Mouse (Mus musculus): ENCODE measurements at regions not wholly inside any gene's neighbourhood (a gene's known extent, or its start where the extent isn't known, plus 50 kb on each side); places are given as distances from the start of the nearest gene placed in this dataset.

DNA sequence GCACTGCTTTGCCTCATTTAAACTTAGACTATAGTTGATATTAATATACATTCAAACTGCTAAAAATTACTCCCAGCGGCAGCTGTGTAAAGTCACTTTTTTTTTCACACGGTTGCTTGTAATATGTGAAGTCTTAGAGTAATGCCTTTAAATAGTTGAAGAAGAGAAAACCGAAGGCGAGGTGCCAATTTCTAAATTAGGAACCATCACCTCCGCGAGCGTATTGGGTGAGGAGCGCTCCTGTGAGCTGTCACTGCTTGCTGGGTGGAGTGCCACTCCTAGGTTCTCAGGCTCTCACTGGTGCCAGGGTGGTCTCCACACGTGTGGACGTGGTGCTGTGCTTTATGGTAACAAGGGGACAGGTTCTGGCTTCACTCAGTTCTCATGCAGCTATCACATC lies 82.8 kb upstream of the Nectin3 start:
- 75% methylated on average over 10 of the region's 10 CpGs for WGBS (ENCODE audit: insufficient replicate concordance)
- H3K4me1 ChIP-seq (ENCODE audit: control insufficient read depth, low read depth, low read length): no peaks in the 10 kb centered on the region
- no peaks in the 10 kb centered on the region for H3K9me3 ChIP-seq (replicated peaks; ENCODE audit: control insufficient read depth, low read length)
- H3K9ac ChIP-seq (ENCODE audit: low read depth, low read length): no peak overlapping the region
- no peak overlapping the region for H3K4me3 ChIP-seq (ENCODE audit: low read depth, low read length)
- no peak overlapping the region for H3K4me2 ChIP-seq (ENCODE audit: low read depth, low read length)
- ATAC-seq (ENCODE audit: low read depth): no peak
- H3K27ac ChIP-seq (ENCODE audit: low read length): no peak overlapping the region
- H3K36me3 ChIP-seq (ENCODE audit: control insufficient read depth, insufficient read depth): no peaks in the 10 kb centered on the region
- H3K27me3 ChIP-seq (ENCODE audit: control insufficient read depth, insufficient read depth, low read depth, low read length): no peaks in the 10 kb centered on the region

- H3K9me3 ChIP-seq (replicated peaks; ENCODE audit: control insufficient read depth, low read length): no peaks in the 10 kb centered on the region
- H3K27me3 ChIP-seq (ENCODE audit: control insufficient read depth, insufficient read depth, low read depth, low read length): no peaks in the 10 kb centered on the region
- 70% methylated on average over 6 of the region's 6 CpGs for WGBS (ENCODE audit: insufficient replicate concordance)
- no peak overlapping the region for H3K9ac ChIP-seq (ENCODE audit: low read depth, low read length)
- no peaks in the 10 kb centered on the region for H3K36me3 ChIP-seq (ENCODE audit: control insufficient read depth, insufficient read depth)
- H3K4me2 ChIP-seq (ENCODE audit: low read depth, low read length): no peak overlapping the region
- no peaks in the 10 kb centered on the region for H3K4me1 ChIP-seq (ENCODE audit: control insufficient read depth, low read depth, low read length)
- ATAC-seq (ENCODE audit: low read depth): no peak
- H3K4me3 ChIP-seq (ENCODE audit: low read depth, low read length): no peak overlapping the region
- no peak overlapping the region for H3K27ac ChIP-seq (ENCODE audit: low read length)
These were observed 75.9 kb upstream of the Nectin3 start for GRCm38 (mm10) chr16:46574221-46574620.

- Histone ChIP-seq H3K36me3 (ENCODE audit: control insufficient read depth, insufficient read depth) (no peaks in the 10 kb centered on the region), H3K9ac (ENCODE audit: low read depth, low read length) (no peak overlapping the region), H3K9me3 (replicated peaks; ENCODE audit: control insufficient read depth, low read length) (no peaks in the 10 kb centered on the region), H3K4me3 (ENCODE audit: low read depth, low read length) (no peak overlapping the region), H3K27me3 (ENCODE audit: control insufficient read depth, insufficient read depth, low read depth, low read length) (no peaks in the 10 kb centered on the region), H3K4me2 (ENCODE audit: low read depth, low read length) (no peak overlapping the region), H3K27ac (ENCODE audit: low read length) (no peak overlapping the region), H3K4me1 (ENCODE audit: control insufficient read depth, low read depth, low read length) (no peaks in the 10 kb centered on the region)
- no peak for ATAC-seq (ENCODE audit: low read depth)
- WGBS (ENCODE audit: insufficient replicate concordance): 65% methylated on average over 1 of the region's 1 CpGs
These were observed 69.1 kb upstream of the Nectin3 start for GRCm38 (mm10) chr16:46567446-46567845.

DNA sequence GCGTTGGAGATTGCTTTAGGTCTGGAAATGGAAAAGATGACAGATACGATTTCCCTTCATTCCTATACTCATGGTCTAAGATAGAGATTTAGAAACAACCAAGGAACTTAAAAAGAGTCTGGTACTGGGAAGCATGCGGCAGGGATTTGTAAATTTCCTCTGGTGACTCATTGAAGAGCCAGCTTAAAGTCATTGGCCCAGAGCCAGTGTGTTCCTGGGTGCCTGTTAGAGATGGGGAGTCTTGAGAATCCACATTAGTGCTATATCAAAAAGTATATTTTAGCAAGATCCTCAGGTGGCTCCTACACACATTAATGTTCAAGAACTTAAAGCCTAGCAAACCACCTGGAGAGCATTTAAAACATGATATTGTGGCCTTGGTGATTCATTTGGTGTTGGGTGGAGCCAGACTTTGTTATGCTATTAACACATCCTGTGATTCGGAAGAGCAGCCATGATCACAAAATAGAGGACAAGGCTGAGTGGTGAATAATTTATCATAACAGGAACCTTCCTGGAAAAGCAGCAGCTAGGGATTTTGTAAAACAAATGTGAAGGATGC lies 67.8 kb upstream of the Nectin3 start:
- H3K27me3 ChIP-seq (ENCODE audit: control insufficient read depth, insufficient read depth, low read depth, low read length): no peaks in the 10 kb centered on the region
- no peak overlapping the region for H3K27ac ChIP-seq (ENCODE audit: low read length)
- H3K9ac ChIP-seq (ENCODE audit: low read depth, low read length): no peak overlapping the region
- no peak overlapping the region for H3K4me3 ChIP-seq (ENCODE audit: low read depth, low read length)
- no peaks in the 10 kb centered on the region for H3K4me1 ChIP-seq (ENCODE audit: control insufficient read depth, low read depth, low read length)
- no peak overlapping the region for H3K4me2 ChIP-seq (ENCODE audit: low read depth, low read length)
- H3K9me3 ChIP-seq (replicated peaks; ENCODE audit: control insufficient read depth, low read length): no peaks in the 10 kb centered on the region
- WGBS (ENCODE audit: insufficient replicate concordance): 51% methylated on average over 4 of the region's 4 CpGs
- ATAC-seq (ENCODE audit: low read depth): no peak
- no peaks in the 10 kb centered on the region for H3K36me3 ChIP-seq (ENCODE audit: control insufficient read depth, insufficient read depth)

GRCm38 (mm10) chr16:46557281-46557680 lies 59.0 kb upstream of the Nectin3 start:
- Histone ChIP-seq H3K9ac (ENCODE audit: low read depth, low read length) (no peak overlapping the region), H3K4me1 (ENCODE audit: control insufficient read depth, low read depth, low read length) (no peaks in the 10 kb centered on the region), H3K27ac (ENCODE audit: low read length) (no peak overlapping the region), H3K4me2 (ENCODE audit: low read depth, low read length) (no peak overlapping the region), H3K9me3 (replicated peaks; ENCODE audit: control insufficient read depth, low read length) (no peaks in the 10 kb centered on the region), H3K4me3 (ENCODE audit: low read depth, low read length) (no peak overlapping the region), H3K27me3 (ENCODE audit: control insufficient read depth, insufficient read depth, low read depth, low read length) (no peaks in the 10 kb centered on the region), H3K36me3 (ENCODE audit: control insufficient read depth, insufficient read depth) (no peaks in the 10 kb centered on the region)
- WGBS (ENCODE audit: insufficient replicate concordance): 65% methylated on average over 3 of the region's 3 CpGs
- no peak for ATAC-seq (ENCODE audit: low read depth)

- no peaks in the 10 kb centered on the region for H3K9me3 ChIP-seq (replicated peaks; ENCODE audit: control insufficient read depth, low read length)
- 52% methylated on average over 1 of the region's 1 CpGs for WGBS (ENCODE audit: insufficient replicate concordance)
These were observed 49.9 kb upstream of the Nectin3 start for GRCm38 (mm10) chr16:46548207-46548606.

More at GRCm38 (mm10) chr16:46548207-46548606, 49.9 kb upstream of the Nectin3 start:
- H3K4me3 ChIP-seq (ENCODE audit: low read depth, low read length): no peak overlapping the region
- H3K4me2 ChIP-seq (ENCODE audit: low read depth, low read length): no peak overlapping the region
- H3K9ac ChIP-seq (ENCODE audit: low read depth, low read length): no peak overlapping the region
- no peak for ATAC-seq (ENCODE audit: low read depth)
- no peaks in the 10 kb centered on the region for H3K4me1 ChIP-seq (ENCODE audit: control insufficient read depth, low read depth, low read length)
- no peaks in the 10 kb centered on the region for H3K36me3 ChIP-seq (ENCODE audit: control insufficient read depth, insufficient read depth)
- H3K27ac ChIP-seq (ENCODE audit: low read length): no peak overlapping the region
- no peaks in the 10 kb centered on the region for H3K27me3 ChIP-seq (ENCODE audit: control insufficient read depth, insufficient read depth, low read depth, low read length)
